Mouse (Mus musculus) ES-E14 (cell line): ENCODE data around the gene Hcrt. TPM values are rescaled to one million over a fixed set of nuclear protein-coding genes. Genes with fewer than 3 reads are reported as not detected.

Experiments used
- DNase-seq: peaks from one replicate; pipeline ENCODE4 v3.0.0-alpha.2; 2013; ENCODE audit warnings: low read depth, low spot score
- H3K27ac ChIP-seq: 2 replicates; pipeline ENCODE4 v1.5.1; 2012; ENCODE audit warnings: low read depth, mild to moderate bottlenecking, low read length, moderate library complexity, mixed read lengths; ENCODE audit not compliant: poor library complexity, insufficient read depth, severe bottlenecking
- H3K36me3 ChIP-seq: 2 replicates; pipeline ENCODE4 v1.6.1; 2012; ENCODE audit warnings: mild to moderate bottlenecking, low read length, moderate library complexity, mixed read lengths; ENCODE audit not compliant: control insufficient read depth, poor library complexity, insufficient read depth, severe bottlenecking
- H3K4me1 ChIP-seq, 2 experiments: fragments of 150-350 bp in 1 of 2; sonication (generic) in 1 of 2; 2 replicates each; pipeline ENCODE4 v1.6.1; 2012; ENCODE audit warnings: low read length in 2 of 2, mild to moderate bottlenecking in 1 of 2, mixed read lengths in 1 of 2; ENCODE audit not compliant: control insufficient read depth in 2 of 2, insufficient read depth in 2 of 2, poor library complexity in 1 of 2
- H3K4me3 ChIP-seq, 2 experiments: fragments of 150-350 bp in 1 of 2; sonication (generic) in 1 of 2; 2 replicates each; pipeline ENCODE4 v1.5.1; 2012; ENCODE audit warnings: low read length in 2 of 2, low read depth in 1 of 2, mild to moderate bottlenecking in 1 of 2, mixed read lengths in 1 of 2; ENCODE audit not compliant: insufficient read depth in 1 of 2, poor library complexity in 1 of 2, severe bottlenecking in 1 of 2
- H3K9ac ChIP-seq: 2 replicates; pipeline ENCODE4 v1.6.1; 2012; ENCODE audit warnings: low read depth, mild to moderate bottlenecking, low read length, mixed read lengths; ENCODE audit not compliant: poor library complexity, insufficient read depth, severe bottlenecking
- H3K9me3 ChIP-seq: fragments of 150-350 bp; sonication (generic); 2 replicates; pipeline ENCODE4 v1.6.1; 2012; ENCODE audit warnings: low read depth, mild to moderate bottlenecking, low read length; ENCODE audit not compliant: control insufficient read depth, insufficient read depth
- CHD2 ChIP-seq: IDR thresholded peaks from 2 replicates; pipeline ENCODE4 v1.6.1; 2014; ENCODE audit warnings: mild to moderate bottlenecking, low read depth, low read length, inconsistent platforms
- HCFC1 ChIP-seq: IDR thresholded peaks from 2 replicates; pipeline ENCODE4 v1.6.1; 2012; ENCODE audit warnings: low read length, inconsistent platforms, borderline replicate concordance; ENCODE audit not compliant: insufficient read depth
- MAFK ChIP-seq: IDR thresholded peaks from 2 replicates; pipeline ENCODE4 v1.6.1; 2014; ENCODE audit warnings: mild to moderate bottlenecking, low read depth, low read length, inconsistent platforms; ENCODE audit not compliant: insufficient read depth
- ZC3H11A ChIP-seq: IDR thresholded peaks from 2 replicates; pipeline ENCODE4 v1.6.1; 2012; ENCODE audit warnings: low read depth, mild to moderate bottlenecking, inconsistent platforms, low read length, borderline replicate concordance
- ZNF384 ChIP-seq: IDR thresholded peaks from 2 replicates; pipeline ENCODE4 v1.6.1; 2012; ENCODE audit warnings: low read depth, low read length, inconsistent platforms
- in situ Hi-C, 2 experiments: fragments of 600-800 bp; cut with MboI; formaldehyde crosslinking; loops; one replicate each; pipeline ENCODE4 v1.15.1; 2025; ENCODE audit warnings: low sequenced_read_pairs in 2 of 2, inconsistent platforms in 1 of 2; ENCODE audit not compliant: unreplicated experiment in 2 of 2
- total RNA-seq: library from RNA; depleted of rRNA; stranded (reverse); fragments of 300-350 nt; gene quantifications from 2 replicates; pipeline ENCODE4 v1.2.3, GENCODE M21; 2012

Hcrt gene
- total RNA-seq, 1 experiment: not detected

DNA sequence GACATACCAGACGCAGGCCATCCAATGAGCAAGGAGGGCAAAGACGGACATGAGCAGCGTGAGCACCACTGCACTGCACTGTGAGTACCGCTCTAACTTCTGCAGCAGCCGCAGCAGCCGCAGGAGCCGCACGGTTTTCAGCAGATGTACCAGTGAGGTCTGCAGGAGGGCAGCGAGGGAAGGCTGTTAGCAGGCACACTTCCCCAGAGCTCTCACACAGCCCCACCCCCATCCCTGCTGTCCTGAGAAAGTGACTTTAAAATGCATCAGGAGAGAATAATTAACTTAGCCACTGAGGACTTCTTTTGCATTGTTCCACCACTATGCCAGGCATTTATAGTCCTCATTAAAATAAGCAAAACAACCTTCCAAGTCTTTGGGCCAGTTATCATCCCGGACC lies 10.4 kb downstream of the Hcrt start:
- Histone ChIP-seq H3K4me3 (peak overlapping the region in 1 of 2 experiments; percentile 8; a peak in 1 of 4 replicates), H3K9me3 (no peaks in the 10 kb centered on the region), H3K27ac (no peak overlapping the region), H3K4me1 (no peaks in the 10 kb centered on the region), H3K9ac (no peak overlapping the region), H3K36me3 (no peaks in the 10 kb centered on the region)
- TF ChIP-seq HCFC1 (no peak), MAFK (no peak), ZC3H11A (no peak), ZNF384 (no peak), CHD2 (no peak)
- in situ Hi-C loops: no loop called here
- no peak for DNase-seq

DNA sequence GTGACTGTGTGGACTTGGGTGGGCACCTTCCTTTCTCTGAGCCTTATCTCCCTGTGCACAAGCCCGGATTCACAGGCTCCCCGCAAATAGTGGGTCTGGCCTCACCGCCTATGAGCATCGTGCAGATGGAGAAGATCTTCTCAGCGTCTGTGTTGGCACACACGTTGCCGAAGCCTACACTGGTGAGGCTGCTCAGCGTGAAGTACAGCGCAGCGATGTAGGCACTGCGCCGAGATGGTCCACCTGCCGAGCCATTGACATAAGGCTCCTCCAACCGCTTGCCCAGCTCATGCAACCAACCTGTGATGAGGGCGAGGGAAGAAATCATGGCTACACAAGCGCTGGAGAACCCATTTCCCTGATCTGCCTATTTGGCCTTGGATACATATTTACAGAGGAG lies 12.6 kb downstream of the Hcrt start:
- DNase-seq: no peak
- H3K9me3 ChIP-seq: no peaks in the 10 kb centered on the region
- H3K27ac ChIP-seq: no peak overlapping the region
- no peak overlapping the region for H3K9ac ChIP-seq
- H3K36me3 ChIP-seq: no peaks in the 10 kb centered on the region
- in situ Hi-C loops: no loop called here
- H3K4me3 ChIP-seq: peak overlapping the region in 1 of 2 experiments; percentile 13; a peak in 2 of 4 replicates
- peaks cover 4 to 9% of the 10 kb centered on the region in 2 experiments; a peak in 2 of 4 replicates for H3K4me1 ChIP-seq
- TF ChIP-seq CHD2 (no peak), MAFK (no peak), ZC3H11A (no peak), ZNF384 (no peak), HCFC1 (no peak)

DNA sequence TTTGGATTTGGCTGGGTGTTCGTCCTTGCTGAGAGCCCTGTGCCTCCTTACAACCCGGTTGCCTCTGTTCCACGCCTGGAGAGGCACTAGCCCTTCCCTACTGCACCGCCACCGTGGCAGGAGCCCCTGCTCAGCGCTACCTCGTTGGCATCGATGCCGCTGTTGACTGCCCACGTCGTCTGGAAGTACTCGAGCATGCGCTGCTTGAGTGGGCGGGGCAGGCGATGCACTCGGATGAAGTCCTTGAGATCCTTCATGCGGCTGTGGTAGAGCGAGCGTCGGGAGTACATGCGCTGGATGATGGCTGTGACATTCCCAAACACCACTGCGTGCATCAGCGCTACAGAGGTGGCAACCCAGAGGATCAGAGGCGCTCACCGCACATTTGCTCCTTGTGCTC lies 13.3 kb downstream of the Hcrt start:
- no peak for TF ChIP-seq ZNF384
- TF ChIP-seq ZC3H11A: no peak
- no peak for TF ChIP-seq MAFK
- no peak for TF ChIP-seq HCFC1
- TF ChIP-seq CHD2: no peak
- peaks cover 4 to 9% of the 10 kb centered on the region in 2 experiments; a peak in 2 of 4 replicates for H3K4me1 ChIP-seq
- peak overlapping the region; percentile 46 to 49; a peak in 2 of 4 replicates for H3K4me3 ChIP-seq

DNA sequence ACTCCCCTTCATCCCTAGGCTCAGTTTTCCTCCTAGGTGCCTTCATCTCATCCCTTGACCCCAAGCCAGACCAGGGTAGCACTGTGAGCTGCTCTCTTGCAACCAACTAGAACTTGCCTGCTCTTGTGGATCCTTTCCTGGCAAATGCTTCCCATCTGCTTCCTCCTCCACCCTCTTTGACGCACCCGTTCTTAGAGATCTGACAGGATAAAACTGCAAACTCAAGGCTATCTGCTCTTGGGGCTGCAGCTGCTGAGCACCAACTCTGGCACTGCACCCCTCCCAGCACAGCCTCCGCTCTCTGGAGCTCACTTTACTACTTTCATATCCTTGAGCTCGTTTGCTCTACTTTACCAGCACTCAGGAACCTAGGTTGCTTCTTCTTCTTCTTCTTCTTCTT lies 14.1 kb downstream of the Hcrt start:
- TF ChIP-seq ZNF384 (no peak), ZC3H11A (no peak), HCFC1 (no peak), CHD2 (no peak), MAFK (no peak)
- H3K4me1 ChIP-seq: peaks cover 4 to 9% of the 10 kb centered on the region in 2 experiments; a peak in 2 of 4 replicates
- H3K9me3 ChIP-seq: no peaks in the 10 kb centered on the region
- DNase-seq: no peak
- H3K36me3 ChIP-seq: no peaks in the 10 kb centered on the region
- in situ Hi-C loops: no loop called here
- no peak overlapping the region for H3K27ac ChIP-seq
- H3K4me3 ChIP-seq: no peak overlapping the region
- H3K9ac ChIP-seq: no peak overlapping the region

More for the DNA sequence above, 13.3 kb downstream of the Hcrt start:
- no peak for DNase-seq
- peak overlapping the region; percentile 2; the same call in 1 of the 2 replicates for H3K9ac ChIP-seq
- in situ Hi-C loops: no loop called here
- no peaks in the 10 kb centered on the region for H3K9me3 ChIP-seq
- no peaks in the 10 kb centered on the region for H3K36me3 ChIP-seq
- H3K27ac ChIP-seq: no peak overlapping the region

DNA sequence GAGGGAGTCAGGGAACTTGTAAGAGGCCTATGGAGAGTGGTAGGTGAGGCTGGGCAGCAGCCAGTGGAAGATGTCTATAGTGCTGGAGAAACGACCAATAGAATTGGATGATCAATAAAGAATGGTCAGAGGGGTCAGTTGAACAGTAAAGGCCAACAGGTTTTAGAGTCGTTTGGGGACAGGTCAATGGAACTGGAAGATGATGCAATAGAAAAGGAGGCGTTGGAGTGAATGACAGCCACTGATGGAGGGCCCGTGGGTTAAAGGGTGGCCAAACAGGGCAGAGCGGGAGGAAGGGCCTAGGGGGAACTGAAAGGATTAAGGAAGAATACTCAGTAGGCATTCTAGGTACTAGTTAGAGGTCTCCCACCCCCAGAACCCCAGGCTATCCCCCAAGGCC lies 15.6 kb downstream of the Hcrt start:
- Histone ChIP-seq H3K4me3 (no peak overlapping the region), H3K4me1 (peaks cover 4 to 9% of the 10 kb centered on the region in 2 experiments; a peak in 2 of 4 replicates), H3K9me3 (no peaks in the 10 kb centered on the region), H3K36me3 (no peaks in the 10 kb centered on the region), H3K9ac (no peak overlapping the region), H3K27ac (no peak overlapping the region)
- DNase-seq: no peak
- TF ChIP-seq ZC3H11A: no peak
- no peak for TF ChIP-seq CHD2
- TF ChIP-seq MAFK: no peak
- no peak for TF ChIP-seq ZNF384
- no peak for TF ChIP-seq HCFC1
- in situ Hi-C loops: no loop called here
